Mouse (Mus musculus) limb, embryonic 10.5 days (tissue): ENCODE results near the gene Prickle1. TPM values are rescaled to one million over a fixed set of nuclear protein-coding genes. Genes with fewer than 3 reads are reported as not detected.

Source experiments
- DNase-seq: peaks from one replicate; pipeline ENCODE4 v3.0.0-alpha.2; 2017; ENCODE audit warnings: low spot score
- H3K27ac ChIP-seq: fragments of 300-500 bp; sonication (generic); 2 replicates; pipeline ENCODE4 v1.5.1; 2016; ENCODE audit warnings: mild to moderate bottlenecking
- H3K27me3 ChIP-seq: fragments of 300-500 bp; sonication (generic); 2 replicates; pipeline ENCODE4 v1.6.1; 2016; ENCODE audit warnings: low read depth, mild to moderate bottlenecking; ENCODE audit not compliant: poor library complexity, severe bottlenecking
- H3K36me3 ChIP-seq: fragments of 300-500 bp; sonication (generic); 2 replicates; pipeline ENCODE4 v1.6.1; 2016; ENCODE audit warnings: mild to moderate bottlenecking, moderate library complexity
- H3K4me1 ChIP-seq: fragments of 300-500 bp; sonication (generic); 2 replicates; pipeline ENCODE4 v1.6.1; 2016
- H3K4me3 ChIP-seq: fragments of 300-500 bp; sonication (generic); 2 replicates; pipeline ENCODE4 v1.5.1; 2016; ENCODE audit warnings: mild to moderate bottlenecking, moderate library complexity
- H3K9me3 ChIP-seq: fragments of 300-500 bp; sonication (generic); replicated peaks from 2 replicates; pipeline ENCODE4 v1.6.1; 2016; ENCODE audit warnings: mild to moderate bottlenecking
- WGBS: fragments of 180-500 bp; shearing (Covaris S2); methylation state at CpG from one replicate; pipeline ENCODE4 v1.1.7; 2016; 5-methylcytosine and 5-hydroxymethylcytosine counted together
- polyA plus RNA-seq: library from polyadenylated mRNA; unstranded; fragments of >200 nt; fragmentation: Nextera tagmentation; extraction: Ambion mirVana; gene quantifications from 2 replicates; pipeline ENCODE4 v1.2.1, GENCODE M21; 2016

Prickle1 gene
- polyA plus RNA-seq, 1 experiment from 2014 or later, result 25.7 TPM

GRCm38 (mm10) chr15:93510690-93511336 is 84.9 kb downstream of the Prickle1 start:
- DNase-seq, result peak; percentile 69
- H3K36me3 ChIP-seq, result peaks cover 35% of the 10 kb centered on the region
- peak overlapping the region; percentile 53; the same call in 1 of the 2 replicates for H3K27ac ChIP-seq
- 6% methylated on average over 12 of the region's 12 CpGs for WGBS
- H3K4me3 ChIP-seq, result no peak overlapping the region
- H3K27me3 ChIP-seq, result 0 out of 2 replicates have a peak, but pooled peaks cover 4% of the 10 kb centered on the region
- no peaks in the 10 kb centered on the region for H3K9me3 ChIP-seq
- H3K4me1 ChIP-seq, result peaks cover 57% of the 10 kb centered on the region

- 0 out of 2 replicates have a peak, but pooled peaks cover 4% of the 10 kb centered on the region for H3K4me1 ChIP-seq
- DNase-seq, result no peak
- H3K27me3 ChIP-seq, result no peaks in the 10 kb centered on the region
- no peaks in the 10 kb centered on the region for H3K9me3 ChIP-seq
- 94% methylated on average over 17 of the region's 17 CpGs for WGBS
- no peak overlapping the region for H3K4me3 ChIP-seq
- no peak overlapping the region for H3K27ac ChIP-seq
- peaks cover 91% of the 10 kb centered on the region for H3K36me3 ChIP-seq
Observed at GRCm38 (mm10) chr15:93504808-93505207, 90.9 kb downstream of the Prickle1 start.

- 93% methylated on average over 35 of the region's 35 CpGs for WGBS
Observed at GRCm38 (mm10) chr15:93503201-93503745, 92.4 kb downstream of the Prickle1 start.

GRCm38 (mm10) chr15:93502703-93503102 is 93.0 kb downstream of the Prickle1 start:
- no peak for DNase-seq
- WGBS, result 93% methylated on average over 9 of the region's 9 CpGs
- peaks cover 95% of the 10 kb centered on the region for H3K36me3 ChIP-seq
- no peaks in the 10 kb centered on the region for H3K9me3 ChIP-seq
- no peaks in the 10 kb centered on the region for H3K27me3 ChIP-seq
- no peak overlapping the region for H3K27ac ChIP-seq
- H3K4me1 ChIP-seq, result 0 out of 2 replicates have a peak, but pooled peaks cover 4% of the 10 kb centered on the region
- no peak overlapping the region for H3K4me3 ChIP-seq

More at GRCm38 (mm10) chr15:93503201-93503745, 92.4 kb downstream of the Prickle1 start:
- no peaks in the 10 kb centered on the region for H3K9me3 ChIP-seq
- H3K4me1 ChIP-seq, result 0 out of 2 replicates have a peak, but pooled peaks cover 4% of the 10 kb centered on the region
- H3K27me3 ChIP-seq, result no peaks in the 10 kb centered on the region
- H3K27ac ChIP-seq, result no peak overlapping the region
- H3K4me3 ChIP-seq, result no peak overlapping the region
- no peak for DNase-seq
- H3K36me3 ChIP-seq, result peaks cover 95% of the 10 kb centered on the region

GRCm38 (mm10) chr15:93499866-93500265 is 95.8 kb downstream of the Prickle1 start:
- Histone ChIP-seq H3K4me3 (no peak overlapping the region), H3K4me1 (0 out of 2 replicates have a peak, but pooled peaks cover 4% of the 10 kb centered on the region), H3K9me3 (no peaks in the 10 kb centered on the region), H3K36me3 (peaks cover 82% of the 10 kb centered on the region), H3K27me3 (no peaks in the 10 kb centered on the region), H3K27ac (no peak overlapping the region)
- DNase-seq, result no peak
- WGBS, result 91% methylated on average over 9 of the region's 9 CpGs

GRCm38 (mm10) chr15:93494700-93495099 is 101.0 kb downstream of the Prickle1 start:
- DNase-seq, result no peak
- WGBS, result 84% methylated on average over 7 of the region's 7 CpGs
- Histone ChIP-seq H3K4me3 (no peak overlapping the region), H3K4me1 (no peaks in the 10 kb centered on the region), H3K36me3 (peaks cover 66% of the 10 kb centered on the region), H3K9me3 (no peaks in the 10 kb centered on the region), H3K27me3 (no peaks in the 10 kb centered on the region), H3K27ac (no peak overlapping the region)

GRCm38 (mm10) chr15:93489597-93489996 is 106.1 kb downstream of the Prickle1 start:
- H3K36me3 ChIP-seq, result peaks cover 51% of the 10 kb centered on the region

GRCm38 (mm10) chr15:93486066-93486465 is 109.6 kb downstream of the Prickle1 start:
- peaks cover 15% of the 10 kb centered on the region; the same call in 1 of the 2 replicates for H3K4me1 ChIP-seq
- H3K27ac ChIP-seq, result no peak overlapping the region
- H3K27me3 ChIP-seq, result no peaks in the 10 kb centered on the region
- no peak for DNase-seq
- no peaks in the 10 kb centered on the region for H3K9me3 ChIP-seq
- H3K36me3 ChIP-seq, result peaks cover 28% of the 10 kb centered on the region
- no peak overlapping the region for H3K4me3 ChIP-seq
- 90% methylated on average over 7 of the region's 7 CpGs for WGBS

More at GRCm38 (mm10) chr15:93489597-93489996, 106.1 kb downstream of the Prickle1 start:
- 94% methylated on average over 4 of the region's 4 CpGs for WGBS
- DNase-seq, result no peak
- no peaks in the 10 kb centered on the region for H3K27me3 ChIP-seq
- H3K27ac ChIP-seq, result no peak overlapping the region
- H3K9me3 ChIP-seq, result no peaks in the 10 kb centered on the region
- H3K4me3 ChIP-seq, result no peak overlapping the region
- H3K4me1 ChIP-seq, result peaks cover 15% of the 10 kb centered on the region; the same call in 1 of the 2 replicates

GRCm38 (mm10) chr15:93485252-93485651 is 110.4 kb downstream of the Prickle1 start:
- Histone ChIP-seq H3K9me3 (no peaks in the 10 kb centered on the region), H3K27me3 (no peaks in the 10 kb centered on the region), H3K4me1 (peaks cover 15% of the 10 kb centered on the region; the same call in 1 of the 2 replicates), H3K36me3 (peaks cover 22% of the 10 kb centered on the region), H3K4me3 (no peak overlapping the region), H3K27ac (no peak overlapping the region)
- no peak for DNase-seq
- 81% methylated on average over 3 of the region's 3 CpGs for WGBS

GRCm38 (mm10) chr15:93484261-93484710 is 111.4 kb downstream of the Prickle1 start:
- DNase-seq, result no peak
- Histone ChIP-seq H3K9me3 (no peaks in the 10 kb centered on the region), H3K36me3 (peaks cover 16% of the 10 kb centered on the region), H3K27ac (no peak overlapping the region), H3K27me3 (no peaks in the 10 kb centered on the region), H3K4me1 (peaks cover 15% of the 10 kb centered on the region; the same call in 1 of the 2 replicates), H3K4me3 (no peak overlapping the region)
- 86% methylated on average over 7 of the region's 7 CpGs for WGBS

GRCm38 (mm10) chr15:93481112-93481511 is 114.6 kb downstream of the Prickle1 start:
- Histone ChIP-seq H3K4me1 (peaks cover 18% of the 10 kb centered on the region), H3K27me3 (no peaks in the 10 kb centered on the region), H3K4me3 (no peak overlapping the region), H3K27ac (no peak overlapping the region), H3K9me3 (no peaks in the 10 kb centered on the region), H3K36me3 (peaks cover 11% of the 10 kb centered on the region; the same call in 1 of the 2 replicates)
- WGBS, result 93% methylated on average over 10 of the region's 10 CpGs
- DNase-seq, result no peak

GRCm38 (mm10) chr15:93479445-93479844 is 116.2 kb downstream of the Prickle1 start:
- WGBS, result 90% methylated on average over 4 of the region's 4 CpGs
- Histone ChIP-seq H3K4me3 (no peak overlapping the region), H3K9me3 (no peaks in the 10 kb centered on the region), H3K4me1 (peaks cover 24% of the 10 kb centered on the region), H3K27ac (no peak overlapping the region), H3K36me3 (peaks cover 11% of the 10 kb centered on the region; the same call in 1 of the 2 replicates), H3K27me3 (no peaks in the 10 kb centered on the region)
- DNase-seq, result no peak

GRCm38 (mm10) chr15:93478676-93479075 is 117.0 kb downstream of the Prickle1 start:
- no peaks in the 10 kb centered on the region for H3K9me3 ChIP-seq
- DNase-seq, result no peak
- no peaks in the 10 kb centered on the region for H3K27me3 ChIP-seq
- H3K27ac ChIP-seq, result no peak overlapping the region
- H3K4me3 ChIP-seq, result no peak overlapping the region
- H3K36me3 ChIP-seq, result peaks cover 11% of the 10 kb centered on the region; the same call in 1 of the 2 replicates
- 88% methylated on average over 3 of the region's 3 CpGs for WGBS
- H3K4me1 ChIP-seq, result peaks cover 27% of the 10 kb centered on the region
